Mouse (Mus musculus): ENCODE data around the gene Gm8024.

The Gm8024 gene

GRCm38 (mm10) chr14:42524182-42524581 is at the start of gene Gm8024:
Gene Gm8024, minus strand, starts transcription at chr14:42524282.
- WGBS: 94% methylated on average over 1 of the region's 3 CpGs

DNA sequence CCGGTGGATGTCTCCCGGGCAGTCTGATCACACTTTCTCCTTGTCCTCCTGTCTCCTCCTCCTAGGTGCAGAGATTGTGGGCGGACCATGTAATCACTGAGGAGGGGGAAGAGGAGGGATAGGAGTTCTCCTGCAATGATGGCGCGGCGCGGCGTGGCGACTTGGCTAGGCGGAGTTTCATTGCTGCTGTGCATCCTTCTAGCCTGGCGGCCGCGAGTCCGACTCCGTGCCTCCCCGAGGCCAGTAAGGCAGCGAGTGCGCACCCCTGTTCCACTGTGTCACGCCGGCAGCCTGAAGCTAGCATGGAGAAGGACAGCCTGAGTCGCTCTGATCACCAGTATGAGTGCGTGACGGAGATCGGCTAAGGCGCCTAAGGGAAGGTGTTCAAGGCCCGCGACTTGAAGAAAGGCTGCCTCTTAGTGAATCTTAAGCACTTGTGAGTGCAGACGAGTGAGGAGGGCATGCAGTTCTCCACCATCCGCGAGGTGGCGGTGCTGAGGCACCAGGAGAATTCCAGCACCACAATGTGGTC is 19.2 kb upstream of the Gm8024 start:
- WGBS: 14% methylated on average over 28 of the region's 31 CpGs

- 24% methylated on average over 23 of the region's 29 CpGs for WGBS
Measured at GRCm38 (mm10) chr14:42542316-42543169, 18.5 kb upstream of the Gm8024 start.

DNA sequence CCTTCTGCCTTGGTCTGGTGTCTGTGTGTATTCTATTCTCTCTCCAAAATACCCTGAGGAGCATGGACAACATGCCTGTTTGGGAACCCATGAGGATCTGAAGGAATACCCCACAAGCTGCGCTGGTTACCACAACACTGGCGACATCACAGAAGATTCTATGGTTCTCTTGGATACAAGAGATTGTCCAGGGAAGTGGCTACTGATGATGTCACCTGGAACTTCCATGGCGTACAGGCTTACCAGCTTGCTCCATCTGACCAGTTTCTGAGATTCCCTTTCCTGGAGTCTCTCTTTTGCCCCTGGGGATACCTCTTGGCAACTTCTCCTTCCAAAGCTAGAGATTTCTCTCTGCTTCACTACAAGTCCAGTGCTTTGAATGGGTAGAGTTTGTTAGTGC is 21.8 kb downstream of the Gm8024 start, which contains the start of gene Gm8020:
Gene Gm8020 (minus strand): TSS at position 101 of the 400 bp plus-strand sequence.
- 95% methylated on average over 2 of the region's 3 CpGs for WGBS
